Mouse (Mus musculus): ENCODE data around the gene Mrgprh.

GRCm38 (mm10) chr17:12872275-12873028, 3.4 kb upstream of the Mrgprh start:
- TF ChIP-seq GATA1 (IDR thresholded peaks at IDR 0.05; ENCODE audit: low read length), result no peak
- no peak for TF ChIP-seq TAL1 (IDR thresholded peaks at IDR 0.05; ENCODE audit: low read length)

All from erythroblast, embryonic 14.5 days (primary cell).